Mouse (Mus musculus): ENCODE measurements around the gene Rep15. TPM values are rescaled to one million over a fixed set of nuclear protein-coding genes. Genes with fewer than 3 reads are reported as not detected.

Gene Rep15
- polyA plus RNA-seq (2015; fragmentation: Nextera tagmentation; extraction: Ambion mirVana): 0.64 and 0.71 TPM in 2 replicates

DNA sequence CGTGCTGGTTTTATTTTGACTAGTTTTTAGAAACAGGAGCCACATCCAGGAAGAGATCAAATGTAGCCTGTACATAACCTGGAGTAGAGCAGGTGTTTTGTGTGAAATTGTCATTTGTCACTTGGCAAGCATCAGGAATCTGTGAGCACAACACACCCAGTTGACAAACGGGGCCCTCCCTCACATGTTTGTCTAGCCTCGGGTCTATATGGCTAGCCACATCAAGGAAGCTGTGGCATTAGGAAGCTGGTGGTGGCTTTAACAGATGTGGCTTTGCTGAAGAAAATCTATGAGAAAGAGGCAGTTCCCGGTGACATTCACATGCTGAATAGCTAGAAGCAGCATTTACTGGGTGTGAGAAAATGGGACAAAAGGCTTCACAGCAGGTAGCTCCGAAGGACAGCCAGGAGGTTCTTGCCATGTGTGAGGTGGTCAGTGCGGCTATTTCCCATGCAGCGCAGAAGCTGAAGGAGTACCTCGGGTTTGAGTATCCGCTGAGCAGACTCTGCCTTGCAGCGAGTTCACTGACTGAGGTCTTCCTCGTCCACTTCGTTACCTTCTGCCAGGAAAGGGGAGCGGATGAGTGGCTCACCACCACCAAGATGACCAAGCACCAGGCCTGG is at the start of gene Rep15:
Rep15 (plus strand) TSS at position 282 of the 623 bp plus-strand sequence.

GRCm38 (mm10) chr6:147042291-147043290 is 10.2 kb downstream of the Rep15 start, which contains the start of gene Mrps35:
Gene Mrps35 (plus strand): TSS chr6:147042764.

Other genes with a start within 250 kb of the Rep15 start
- 8.0 and 9.2 TPM in 2 replicates for gene Arntl2, start 236.5 kb upstream of the Rep15 start, polyA plus RNA-seq (2015; fragmentation: Nextera tagmentation; extraction: Ambion mirVana)
- not detected in 2 replicates for gene Smco2, start 182.5 kb upstream of the Rep15 start, polyA plus RNA-seq (2015; fragmentation: Nextera tagmentation; extraction: Ambion mirVana)
- gene Ppfibp1, start 144.1 kb upstream of the Rep15 start, polyA plus RNA-seq (2015; fragmentation: Nextera tagmentation; extraction: Ambion mirVana): 41.3 and 71.5 TPM in 2 replicates
- 0.10 and 0.11 TPM in 2 replicates for gene 1700034J05Rik, start 78.2 kb upstream of the Rep15 start, polyA plus RNA-seq (2015; fragmentation: Nextera tagmentation; extraction: Ambion mirVana)
- 76.7 and 81.2 TPM in 2 replicates for gene Mrps35, start 10.2 kb downstream of the Rep15 start, polyA plus RNA-seq (2015; fragmentation: Nextera tagmentation; extraction: Ambion mirVana)
- 4.7 and 5.5 TPM in 2 replicates for gene Mansc4, start 54.4 kb downstream of the Rep15 start, polyA plus RNA-seq (2015; fragmentation: Nextera tagmentation; extraction: Ambion mirVana)
- gene Klhl42, start 58.8 kb downstream of the Rep15 start, polyA plus RNA-seq (2015; fragmentation: Nextera tagmentation; extraction: Ambion mirVana): 5.8 and 6.0 TPM in 2 replicates
- 29.9 and 34.3 TPM in 2 replicates for gene Pthlh, start 231.6 kb downstream of the Rep15 start, polyA plus RNA-seq (2015; fragmentation: Nextera tagmentation; extraction: Ambion mirVana)